Mouse (Mus musculus) kidney, postnatal 0 days (tissue): ENCODE results near the gene Letm1. TPM values are rescaled to one million over a fixed set of nuclear protein-coding genes. Genes with fewer than 3 reads are reported as not detected.

ENCODE experiments used
- ATAC-seq: fragments of 200-750 bp; cut with Nextera tagmentation; replicated peaks from 2 replicates; pipeline ENCODE4 v1.8.0; 2017; ENCODE audit warnings: low read depth, moderate number of reproducible peaks, moderate TSS enrichment, moderate library complexity; ENCODE audit not compliant: low FRiP score
- DNase-seq: peaks from one replicate; pipeline ENCODE4 v3.0.0-alpha.2; 2016; ENCODE audit warnings: low spot score
- H3K27ac ChIP-seq: fragments of 300-500 bp; sonication (generic); 2 replicates; pipeline ENCODE4 v1.5.1; 2014; ENCODE audit warnings: mild to moderate bottlenecking
- H3K27me3 ChIP-seq: fragments of 300-500 bp; sonication (generic); 2 replicates; pipeline ENCODE4 v1.6.1; 2014; ENCODE audit warnings: low read length, mixed read lengths; ENCODE audit not compliant: insufficient read depth
- H3K36me3 ChIP-seq: fragments of 300-500 bp; sonication (generic); 2 replicates; pipeline ENCODE4 v1.6.1; 2014; ENCODE audit warnings: low read length, mixed read lengths; ENCODE audit not compliant: insufficient read depth
- H3K4me1 ChIP-seq: fragments of 300-500 bp; sonication (generic); replicated peaks from 2 replicates; pipeline ENCODE4 v1.6.1; 2014; ENCODE audit warnings: antibody characterized with exemption, low read length, mixed read lengths; ENCODE audit not compliant: insufficient read depth
- H3K4me2 ChIP-seq: fragments of 300-500 bp; sonication (generic); 2 replicates; pipeline ENCODE4 v1.6.1; 2014; ENCODE audit warnings: mild to moderate bottlenecking, low read length, moderate library complexity, mixed read lengths
- H3K4me3 ChIP-seq: fragments of 300-500 bp; sonication (generic); replicated peaks from 2 replicates; pipeline ENCODE4 v1.5.1; 2014; ENCODE audit warnings: low read depth, low read length
- H3K9ac ChIP-seq: fragments of 300-500 bp; sonication (generic); 2 replicates; pipeline ENCODE4 v1.6.1; 2014; ENCODE audit warnings: low read depth, low read length
- H3K9me3 ChIP-seq: fragments of 300-500 bp; sonication (generic); replicated peaks from 2 replicates; pipeline ENCODE4 v1.6.1; 2016; ENCODE audit warnings: low read length, inconsistent platforms, mixed read lengths
- CTCF ChIP-seq: IDR thresholded peaks from 2 replicates; pipeline ENCODE4 v1.5.1; 2016; ENCODE audit warnings: antibody characterized with exemption, low read depth, mild to moderate bottlenecking, moderate library complexity
- WGBS: fragments of 180-500 bp; shearing (Covaris S2); extraction: QIAGEN DNeasy Blood & Tissue Kit; methylation state at CpG from one replicate; pipeline ENCODE4 v1.1.7; 2014; 5-methylcytosine and 5-hydroxymethylcytosine counted together
- polyA plus RNA-seq: library from polyadenylated mRNA; unstranded; fragments of >200 nt; fragmentation: Nextera tagmentation; extraction: Ambion mirVana; gene quantifications from 2 replicates; pipeline ENCODE4 v1.2.1, GENCODE M21; 2015

Gene Letm1
- polyA plus RNA-seq, 1 experiment from 2014 or later, result 53.4 TPM

GRCm38 (mm10) chr5:33821901-33822427, 39.3 kb upstream of the Letm1 start:
- Histone ChIP-seq H3K27ac (no peak overlapping the region), H3K9ac (no peak overlapping the region; the same call in 1 of the 2 replicates), H3K36me3 (no peaks in the 10 kb centered on the region), H3K4me3 (peak overlapping the region; percentile 74), H3K4me1 (0 out of 2 replicates have a peak, but pooled peaks cover 7% of the 10 kb centered on the region), H3K4me2 (peak overlapping the region; percentile 92), H3K9me3 (no peaks in the 10 kb centered on the region), H3K27me3 (no peaks in the 10 kb centered on the region)
- no peak for ATAC-seq
- TF ChIP-seq CTCF, result no peak
- WGBS, result 35% methylated on average over 2 of the region's 2 CpGs
- DNase-seq, result no peak

- H3K4me1 ChIP-seq, result 0 out of 2 replicates have a peak, but pooled peaks cover 7% of the 10 kb centered on the region
- H3K27ac ChIP-seq, result peak overlapping the region; percentile 98
- peak overlapping the region; percentile 74 for H3K4me3 ChIP-seq
- H3K36me3 ChIP-seq, result no peaks in the 10 kb centered on the region
- no peaks in the 10 kb centered on the region for H3K27me3 ChIP-seq
- H3K9ac ChIP-seq, result peak overlapping the region; percentile 89
- under 1% methylated on average over 104 of the region's 121 CpGs for WGBS
- ATAC-seq, result peak; percentile 84
- peak; percentile 67 for DNase-seq
- peak overlapping the region; percentile 92 for H3K4me2 ChIP-seq
- no peaks in the 10 kb centered on the region for H3K9me3 ChIP-seq
- no peak for TF ChIP-seq CTCF
Measured at GRCm38 (mm10) chr5:33820733-33821621, 38.4 kb upstream of the Letm1 start.

GRCm38 (mm10) chr5:33819876-33820732, 37.5 kb upstream of the Letm1 start, which contains the start of gene Nsd2:
Nsd2 (plus strand) TSS chr5:33820725.
- ATAC-seq, result peak; percentile 79

GRCm38 (mm10) chr5:33819141-33819875, 36.7 kb upstream of the Letm1 start:
- Histone ChIP-seq H3K9me3 (no peaks in the 10 kb centered on the region), H3K9ac (peak overlapping the region; percentile 89), H3K36me3 (no peaks in the 10 kb centered on the region), H3K4me2 (peak overlapping the region; percentile 92), H3K4me3 (peak overlapping the region; percentile 74), H3K27ac (peak overlapping the region; percentile 98), H3K4me1 (0 out of 2 replicates have a peak, but pooled peaks cover 7% of the 10 kb centered on the region), H3K27me3 (no peaks in the 10 kb centered on the region)
- no peak for ATAC-seq
- 16% methylated on average over 9 of the region's 9 CpGs for WGBS
- no peak for TF ChIP-seq CTCF
- DNase-seq, result peak; percentile 33

More at GRCm38 (mm10) chr5:33819876-33820732, 37.5 kb upstream of the Letm1 start, which contains the start of gene Nsd2:
- Histone ChIP-seq H3K36me3 (no peaks in the 10 kb centered on the region), H3K4me2 (peak within 1 kb of the TSS; percentile 92), H3K4me1 (0 out of 2 replicates have a peak, but pooled peaks cover 7% of the 10 kb centered on the region), H3K27me3 (no peaks in the 10 kb centered on the region), H3K27ac (peak within 1 kb of the TSS; percentile 98), H3K4me3 (peak within 1 kb of the TSS; percentile 74), H3K9me3 (no peaks in the 10 kb centered on the region), H3K9ac (peak within 1 kb of the TSS; percentile 89)
- WGBS, result under 1% methylated on average over 118 of the region's 136 CpGs
- DNase-seq, result peak; percentile 88
- TF ChIP-seq CTCF, result no peak

- no peak for DNase-seq
- Histone ChIP-seq H3K4me3 (no peak overlapping the region), H3K27ac (no peak overlapping the region), H3K4me2 (no peak overlapping the region), H3K9me3 (no peaks in the 10 kb centered on the region), H3K4me1 (0 out of 2 replicates have a peak, but pooled peaks cover 4% of the 10 kb centered on the region), H3K36me3 (no peaks in the 10 kb centered on the region), H3K9ac (no peak overlapping the region), H3K27me3 (no peaks in the 10 kb centered on the region)
- no peak for TF ChIP-seq CTCF
- ATAC-seq, result no peak
- WGBS, result 26% methylated on average over 5 of the region's 5 CpGs
Measured at GRCm38 (mm10) chr5:33818104-33818503, 35.5 kb upstream of the Letm1 start.
